Mouse (Mus musculus) brain, adult 2 months (tissue): ENCODE results near the gene Olfr2.

ENCODE experiments used
- DNase-seq: peaks from one replicate; pipeline ENCODE4 v3.0.0; 2011; ENCODE audit warnings: low read depth, low spot score

The Olfr2 gene

GRCm38 (mm10) chr7:107005972-107006371 lies at the start of gene Olfr2:
Olfr2 (minus strand) TSS chr7:107006072.
- DNase-seq = no peak

- DNase-seq = no peak
Measured at GRCm38 (mm10) chr7:107047578-107047977, 41.7 kb upstream of the Olfr2 start.

- DNase-seq = peak; percentile 62
Measured at GRCm38 (mm10) chr7:107045833-107046232, 40.0 kb upstream of the Olfr2 start.

GRCm38 (mm10) chr7:107044407-107044806 lies 38.5 kb upstream of the Olfr2 start:
- DNase-seq = no peak

- DNase-seq = no peak
Measured at GRCm38 (mm10) chr7:107043136-107043535, 37.3 kb upstream of the Olfr2 start.

- DNase-seq = no peak
Measured at GRCm38 (mm10) chr7:107039934-107040563, 34.2 kb upstream of the Olfr2 start.

- no peak for DNase-seq
Measured at GRCm38 (mm10) chr7:107030874-107031273, 25.0 kb upstream of the Olfr2 start, which contains the start of gene Olfr713. Olfr713 (plus strand) TSS chr7:107031174.

GRCm38 (mm10) chr7:107004169-107004568 lies 1.7 kb downstream of the Olfr2 start:
- no peak for DNase-seq

GRCm38 (mm10) chr7:107000798-107001197 lies 5.1 kb downstream of the Olfr2 start:
- no peak for DNase-seq

GRCm38 (mm10) chr7:106985236-106985635 lies 20.6 kb downstream of the Olfr2 start:
- no peak for DNase-seq

GRCm38 (mm10) chr7:106975353-106975752 lies 30.5 kb downstream of the Olfr2 start, which contains the start of gene Olfr711:
Olfr711 (minus strand) TSS chr7:106975453.
- no peak for DNase-seq

GRCm38 (mm10) chr7:106967503-106967902 lies 38.4 kb downstream of the Olfr2 start:
- DNase-seq = peak; percentile 3

- no peak for DNase-seq
Measured at GRCm38 (mm10) chr7:106963837-106964236, 42.0 kb downstream of the Olfr2 start, which contains the start of gene Olfr6. Olfr6 (minus strand) TSS chr7:106963937.

- DNase-seq = no peak
Measured at GRCm38 (mm10) chr7:106948212-106948611, 57.7 kb downstream of the Olfr2 start, which contains the start of gene Olfr710. Olfr710 (minus strand) TSS chr7:106948312.
